Mouse (Mus musculus) gastrocnemius, adult 2 months (tissue): ENCODE measurements around the gene Serpina1a. TPM values are rescaled to one million over a fixed set of nuclear protein-coding genes. Genes with fewer than 3 reads are reported as not detected.
"Not testable (repeated sequence)": the region's sequence is repeated elsewhere in the genome, so short reads cannot be mapped to it uniquely, and the experiment has no call there.

ENCODE experiments used
- DNase-seq: peaks from one replicate; pipeline ENCODE4 v3.0.0; 2022
- H3K27ac ChIP-seq: fragments of 200-600 bp; 2 replicates; pipeline ENCODE4 v1.8.1; 2022; ENCODE audit warnings: mild to moderate bottlenecking
- H3K4me3 ChIP-seq: fragments of 200-600 bp; 2 replicates; pipeline ENCODE4 v1.8.1; 2022; ENCODE audit warnings: mild to moderate bottlenecking, moderate library complexity
- CTCF ChIP-seq: fragments of 200-600 bp; IDR thresholded peaks from 2 replicates; pipeline ENCODE4 v1.8.1; 2022; ENCODE audit warnings: antibody characterized with exemption, mild to moderate bottlenecking, moderate library complexity
- intact Hi-C: fragments of 180-260 bp; cut with DNase I; formaldehyde crosslinking; loops from one replicate; pipeline ENCODE4 v1.15.1; 2025
- long read RNA-seq, 2 experiments: library from polyadenylated mRNA; stranded (forward); transcript quantifications; one replicate each; pipeline ENCODE4 v2.0.0; 2021
- total RNA-seq, 2 experiments: library from RNA; stranded (reverse); gene quantifications; 2 replicates each; pipeline ENCODE4 v1.2.3; 2021

Serpina1a gene
- not detected for total RNA-seq
- long read RNA-seq, experiment 1 = 0 reads
- long read RNA-seq, experiment 2 = 0 reads

DNA sequence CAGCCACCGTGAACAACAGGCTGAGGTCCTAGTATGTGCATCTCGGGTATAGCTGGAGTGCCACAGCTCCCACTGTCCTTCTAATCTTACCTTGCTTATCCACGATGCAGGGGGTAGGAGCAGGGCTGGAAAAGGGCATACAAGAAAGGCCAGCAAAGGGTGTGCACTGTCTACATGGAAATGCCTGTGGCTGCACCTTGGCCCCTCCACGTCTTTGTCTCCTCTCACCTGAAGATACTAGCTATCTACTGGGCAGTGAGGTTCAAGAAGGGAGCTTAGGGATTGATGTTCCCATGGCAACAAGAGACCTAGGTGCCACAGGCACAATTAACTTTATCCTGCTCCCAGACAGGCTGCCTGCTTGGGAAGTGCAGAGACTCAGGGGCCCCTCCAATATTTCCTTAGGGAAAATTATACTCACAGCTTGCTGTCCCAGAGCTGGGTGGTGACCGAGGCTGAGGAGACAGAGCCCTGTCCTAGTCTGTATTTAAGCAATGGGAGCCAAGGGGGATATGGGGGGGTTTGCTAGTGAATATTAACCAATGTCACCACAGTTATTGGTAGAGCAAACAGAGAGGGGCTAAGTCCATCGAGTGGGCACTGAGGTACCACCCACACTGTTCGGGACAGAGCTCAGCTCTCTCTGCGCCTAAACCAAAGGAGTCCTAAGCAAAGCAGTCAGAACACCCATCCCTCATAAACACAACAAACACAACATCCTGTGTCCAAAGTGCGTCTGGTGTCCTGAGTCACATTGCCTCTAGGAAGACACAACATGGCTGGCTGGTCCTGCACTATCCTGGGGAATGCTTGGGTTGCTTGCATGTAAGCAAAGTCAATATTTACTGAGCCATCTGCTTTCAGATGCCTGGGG lies at the start of gene Serpina1a:
Gene Serpina1a (minus strand): TSS at position 462 of the 874 bp plus-strand sequence.
- DNase-seq, intact Hi-C loops, H3K4me3 ChIP-seq: not testable (repeated sequence)

DNA sequence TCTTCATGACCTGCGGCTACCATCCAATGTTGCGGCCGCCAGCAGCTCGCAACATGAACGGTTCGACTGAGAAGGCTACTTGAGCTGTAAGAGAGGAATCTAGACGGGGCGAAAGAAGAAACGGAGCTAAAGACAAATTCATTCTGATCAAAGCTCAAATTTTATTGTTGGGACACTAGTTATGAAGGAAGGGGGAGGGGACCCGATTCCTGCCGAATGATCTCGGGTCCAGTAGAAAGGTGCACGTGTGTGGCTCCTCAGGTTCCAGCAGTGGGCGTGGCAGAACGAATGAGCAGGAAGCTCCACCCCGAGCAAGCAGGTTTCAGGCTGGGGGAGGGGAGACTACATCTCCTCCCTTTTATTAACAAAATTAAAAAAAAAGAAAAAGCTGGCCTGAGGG lies 45.8 kb upstream of the Serpina1a start:
- H3K27ac ChIP-seq, intact Hi-C loops, DNase-seq, H3K4me3 ChIP-seq: not testable (repeated sequence)

More for the DNA sequence above, at the start of gene Serpina1a:
- H3K27ac ChIP-seq = not testable (repeated sequence)

DNA sequence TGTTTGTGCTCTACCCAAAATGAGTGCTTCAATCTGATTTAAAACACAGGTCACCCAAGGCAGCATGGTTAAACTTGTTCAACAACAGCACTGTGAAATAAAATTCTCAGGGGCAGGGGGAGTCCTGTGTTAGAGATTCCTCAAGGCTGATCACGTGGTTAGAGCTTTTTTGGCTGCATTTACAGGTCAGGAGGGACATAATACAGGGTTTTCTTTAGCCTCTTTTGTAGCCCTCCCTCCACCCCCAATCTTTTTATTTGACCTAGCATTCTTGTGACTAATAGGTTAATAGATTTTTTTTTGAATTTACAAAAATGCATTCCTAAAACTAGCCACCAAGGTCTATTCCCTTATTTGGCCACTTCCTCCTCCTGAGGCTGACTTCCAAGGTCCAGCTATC lies 44.4 kb upstream of the Serpina1a start:
- intact Hi-C loops, H3K27ac ChIP-seq, H3K4me3 ChIP-seq, DNase-seq: not testable (repeated sequence)

DNA sequence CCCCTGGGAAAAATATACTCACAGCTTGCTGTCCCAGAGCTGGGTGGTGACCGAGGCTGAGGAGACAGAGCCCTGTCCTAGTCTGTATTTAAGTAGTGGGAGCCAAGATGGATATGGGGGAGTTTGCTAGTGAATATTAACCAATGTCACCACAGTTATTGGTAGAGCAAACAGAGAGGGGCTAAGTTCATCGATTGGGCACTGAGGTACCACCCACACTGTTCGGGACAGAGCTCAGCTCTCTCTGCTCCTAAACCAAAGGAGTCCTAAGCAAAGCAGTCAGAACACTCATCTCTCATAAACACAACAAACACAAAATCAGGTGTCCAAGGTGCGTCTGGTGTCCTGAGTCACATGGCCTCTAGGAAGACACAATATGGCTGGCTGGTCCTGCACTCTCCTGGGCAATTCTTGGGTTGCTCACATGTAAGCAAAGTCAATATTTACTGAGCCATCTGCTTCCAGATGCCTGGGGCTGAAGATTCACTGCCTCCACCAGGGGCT lies 41.5 kb upstream of the Serpina1a start, which contains the start of gene Serpina1c:
Gene Serpina1c (minus strand): TSS at position 51 of the 504 bp plus-strand sequence.
- intact Hi-C loops, H3K27ac ChIP-seq, H3K4me3 ChIP-seq, DNase-seq: not testable (repeated sequence)

DNA sequence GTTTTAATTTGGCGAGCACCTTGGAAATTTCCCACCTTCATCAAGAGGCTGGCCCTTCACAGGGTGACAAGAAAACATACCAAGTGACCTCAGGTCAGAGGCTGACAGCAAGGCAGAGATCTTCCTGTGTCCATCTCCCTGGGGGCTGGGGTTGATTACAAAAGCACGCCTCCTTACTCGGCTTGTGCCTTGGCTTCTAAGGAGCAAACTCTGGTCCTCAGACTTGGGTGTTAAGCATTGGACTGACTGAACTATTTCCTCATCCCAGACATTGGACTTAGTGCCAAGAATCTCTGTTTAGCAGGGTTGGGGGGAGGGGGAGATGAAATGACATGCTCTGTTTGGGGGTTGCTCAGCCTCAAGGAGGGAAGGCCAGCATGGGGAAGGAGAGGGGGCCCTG lies 38.6 kb upstream of the Serpina1a start:
- H3K27ac ChIP-seq, intact Hi-C loops, H3K4me3 ChIP-seq, DNase-seq: not testable (repeated sequence)

DNA sequence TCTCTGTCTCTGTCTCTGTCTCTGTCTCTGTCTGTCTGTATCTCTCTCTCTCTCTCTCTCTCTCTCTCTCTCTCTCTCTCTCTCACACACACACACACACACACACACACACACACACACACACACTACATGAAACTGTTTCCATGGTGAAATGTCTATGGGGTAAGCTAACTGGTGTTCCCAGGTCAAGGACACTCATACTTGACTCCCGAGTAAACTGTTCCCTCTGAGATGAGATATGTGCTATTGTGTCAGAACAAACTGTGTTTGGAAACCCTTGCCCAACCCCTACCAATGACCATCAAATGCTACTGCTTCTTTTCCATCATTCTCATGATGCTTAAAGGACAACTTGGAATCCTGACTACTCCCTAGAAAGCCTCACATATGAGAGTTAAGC lies 3.5 kb upstream of the Serpina1a start:
- H3K27ac ChIP-seq, H3K4me3 ChIP-seq, DNase-seq, intact Hi-C loops: not testable (repeated sequence)

DNA sequence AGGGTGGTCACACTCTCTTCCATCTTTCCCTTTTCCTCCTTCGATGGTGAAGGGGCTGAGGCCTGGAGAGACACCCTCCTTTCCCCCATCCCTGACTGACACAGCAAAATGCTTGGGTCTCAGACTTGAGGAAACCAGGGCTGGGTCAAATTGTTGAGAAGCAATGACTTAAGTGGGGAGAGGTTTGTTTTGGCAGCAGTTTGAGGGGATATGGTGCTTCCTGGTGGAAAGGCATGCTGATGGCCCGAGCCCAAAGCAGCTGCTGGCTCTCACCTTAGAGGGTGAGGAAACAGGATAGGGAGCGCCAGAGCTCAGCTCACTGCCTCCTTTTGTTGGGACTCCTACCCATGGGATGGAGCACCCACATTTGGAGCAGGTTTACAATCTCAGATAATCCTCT lies 2.4 kb downstream of the Serpina1a start:
- intact Hi-C loops = no loop called here
- Histone ChIP-seq H3K4me3 (no peak overlapping the region), H3K27ac (no peak overlapping the region)
- no peak for TF ChIP-seq CTCF
- DNase-seq = no peak

DNA sequence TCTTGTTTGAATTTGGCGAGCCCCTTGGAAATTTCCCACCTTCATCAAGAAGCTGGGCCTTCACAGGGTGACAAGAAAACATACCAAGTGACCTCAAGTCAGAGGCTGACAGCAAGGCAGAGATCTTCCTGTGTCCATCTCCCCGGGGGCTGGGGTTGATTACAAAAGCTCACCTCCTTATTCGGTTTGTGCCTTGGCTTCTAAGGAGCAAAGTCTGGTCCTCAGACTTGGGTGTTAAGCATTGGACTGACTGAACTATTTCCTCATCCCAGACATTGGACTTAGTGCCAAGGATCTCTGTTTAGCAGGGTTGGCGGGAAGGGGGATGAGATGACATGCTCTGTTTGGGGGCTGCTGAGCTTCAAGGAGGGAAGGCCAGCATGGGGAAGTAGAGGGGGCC lies 2.8 kb downstream of the Serpina1a start:
- intact Hi-C loops, H3K27ac ChIP-seq, H3K4me3 ChIP-seq, DNase-seq: not testable (repeated sequence)

DNA sequence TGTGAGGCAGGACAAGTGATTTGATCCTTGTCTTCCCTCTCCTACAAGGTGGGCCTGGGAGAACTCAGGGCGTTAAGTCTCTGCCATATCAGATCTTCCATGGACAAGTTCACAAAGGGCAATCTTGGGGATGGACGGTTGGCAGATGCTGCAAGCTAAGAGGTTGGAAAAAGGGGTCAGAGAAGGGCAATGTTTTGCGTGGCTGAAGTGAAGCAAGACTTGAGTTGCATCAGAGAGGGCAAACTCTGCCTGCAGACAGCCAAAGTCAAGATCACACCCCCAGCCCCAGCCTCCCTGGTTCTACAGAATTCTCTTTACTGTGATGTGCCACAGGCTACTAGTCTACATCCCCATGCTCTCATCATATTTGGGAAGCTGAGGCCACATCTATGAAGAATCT lies 3.8 kb downstream of the Serpina1a start:
- H3K27ac ChIP-seq, intact Hi-C loops, DNase-seq, H3K4me3 ChIP-seq: not testable (repeated sequence)

DNA sequence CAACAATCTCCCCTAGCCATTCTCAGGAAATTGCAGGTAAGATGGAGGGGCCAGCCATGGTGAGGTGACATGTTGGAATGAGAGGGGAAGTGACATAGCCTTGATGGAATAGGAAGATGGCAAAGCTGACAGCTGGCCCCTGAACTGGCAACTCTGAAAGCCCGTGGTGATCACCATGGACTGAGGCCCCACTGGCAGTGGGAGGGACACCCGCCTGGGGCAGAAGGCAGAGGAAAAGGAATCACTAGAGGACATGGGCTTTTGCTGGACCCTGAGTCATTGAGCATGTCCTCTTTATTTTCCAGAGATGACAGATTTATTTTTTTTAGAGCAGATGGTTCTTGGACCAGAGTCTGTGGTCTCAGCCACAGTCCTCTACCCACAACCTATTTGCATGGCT lies 10.3 kb downstream of the Serpina1a start:
- intact Hi-C loops, H3K27ac ChIP-seq, DNase-seq, H3K4me3 ChIP-seq: not testable (repeated sequence)

DNA sequence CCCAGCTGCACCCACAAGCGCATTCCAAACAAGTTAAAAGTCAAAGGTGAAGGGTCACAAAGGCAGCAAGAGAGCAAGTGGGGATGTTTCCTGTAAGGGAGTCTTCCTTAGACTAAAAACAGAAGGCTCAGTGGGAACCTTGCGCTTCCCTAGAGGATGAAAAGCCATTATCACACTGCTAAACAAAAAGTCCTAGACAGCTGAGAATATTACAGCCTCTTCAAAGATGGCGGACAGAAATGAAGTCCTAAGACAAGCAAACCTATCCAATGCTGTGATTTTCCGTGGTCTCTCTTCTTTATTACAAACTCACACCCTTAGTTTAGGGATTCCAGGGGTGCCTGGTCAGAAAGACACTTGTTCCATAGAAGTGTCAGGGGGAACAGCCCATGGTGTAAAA lies 33.1 kb downstream of the Serpina1a start, which contains the start of gene Serpina1b:
Gene Serpina1b (minus strand): TSS at position 101 of the 400 bp plus-strand sequence.
- DNase-seq, intact Hi-C loops, H3K27ac ChIP-seq, H3K4me3 ChIP-seq: not testable (repeated sequence)

DNA sequence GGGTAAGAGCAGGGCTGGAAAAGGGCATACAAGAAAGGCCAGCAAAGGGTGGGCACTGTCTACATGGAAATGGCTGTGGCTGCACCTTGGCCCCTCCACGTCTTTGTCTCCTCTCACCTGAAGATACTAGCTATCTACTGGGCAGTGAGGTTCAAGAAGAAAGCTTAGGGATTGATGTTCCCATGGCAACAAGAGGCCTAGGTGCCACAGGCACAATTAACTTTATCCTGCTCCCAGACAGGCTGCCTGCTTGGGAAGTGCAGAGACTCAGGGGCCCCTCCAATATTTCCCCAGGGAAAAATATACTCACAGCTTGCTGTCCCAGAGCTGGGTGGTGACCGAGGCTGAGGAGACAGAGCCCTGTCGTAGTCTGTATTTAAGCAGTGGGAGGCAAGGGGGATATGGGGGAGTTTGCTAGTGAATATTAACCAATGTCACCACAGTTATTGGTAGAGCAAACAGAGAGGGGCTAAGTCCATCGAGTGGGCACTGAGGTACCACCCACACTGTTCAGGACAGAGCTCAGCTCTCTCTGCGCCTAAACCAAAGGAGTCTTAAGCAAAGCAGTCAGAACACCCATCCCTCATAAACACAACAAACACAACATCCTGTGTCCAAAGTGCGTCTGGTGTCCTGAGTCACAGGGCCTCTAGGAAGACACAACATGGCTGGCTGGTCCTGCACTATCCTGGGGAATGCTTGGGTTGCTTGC lies 35.5 kb downstream of the Serpina1a start:
- H3K27ac ChIP-seq, DNase-seq, H3K4me3 ChIP-seq, intact Hi-C loops: not testable (repeated sequence)

DNA sequence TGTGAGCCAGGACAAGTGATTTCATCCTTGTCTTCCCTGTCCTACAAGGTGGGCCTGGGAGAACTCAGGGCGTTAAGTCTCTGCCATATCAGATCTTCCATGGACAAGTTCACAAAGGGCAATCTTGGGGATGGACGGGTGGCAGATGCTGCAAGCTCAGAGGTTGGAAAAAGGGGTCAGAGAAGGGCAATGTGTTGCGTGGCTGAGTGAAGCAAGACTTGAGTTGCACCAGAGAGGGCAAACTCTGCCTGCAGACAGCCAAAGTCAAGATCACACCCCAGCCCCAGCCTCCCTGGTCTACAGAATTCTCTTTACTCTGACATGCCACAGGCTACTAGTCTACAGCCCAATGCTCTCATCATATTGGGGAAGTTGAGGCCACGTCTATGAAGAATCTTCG lies 39.5 kb downstream of the Serpina1a start:
- intact Hi-C loops, DNase-seq, H3K27ac ChIP-seq, H3K4me3 ChIP-seq: not testable (repeated sequence)

Other genes with a start within 250 kb of the Serpina1a start
- not detected for gene Serpina10, start 232.1 kb downstream of the Serpina1a start, total RNA-seq
- gene Serpina6, start 206.3 kb downstream of the Serpina1a start, total RNA-seq = not detected
- gene Serpina16, start 187.4 kb downstream of the Serpina1a start, total RNA-seq = not detected
- not detected for gene Serpina1f, start 168.0 kb downstream of the Serpina1a start, total RNA-seq
- gene Serpina1d, start 90.0 kb downstream of the Serpina1a start, total RNA-seq = not detected
- gene Serpina1b, start 33.2 kb downstream of the Serpina1a start, total RNA-seq = not detected
- gene Serpina1c, start 41.3 kb upstream of the Serpina1a start, total RNA-seq = not detected
- gene Serpina1e, start 95.4 kb upstream of the Serpina1a start, total RNA-seq = under 1 TPM in 1 of 2 experiments, not detected in 1; 0.17 TPM
- not detected for gene Serpina11, start 126.4 kb upstream of the Serpina1a start, total RNA-seq
- not detected for gene Serpina9, start 150.2 kb upstream of the Serpina1a start, total RNA-seq
- gene Serpina12, start 180.9 kb upstream of the Serpina1a start, total RNA-seq = not detected
- gene Serpina5, start 237.6 kb upstream of the Serpina1a start, total RNA-seq = not detected
- gene Serpina3a, start 249.2 kb upstream of the Serpina1a start, total RNA-seq = not detected